In genomic region chr16:72828381-72828780, GRCm38 (mm10) we compare ENCODE assay signal across 27 mouse cellular contexts.
A peak's percentile ranks its signal among the peaks of the same experiment; 100 is the strongest.
DNase-seq lines count a peak whose midpoint lies in the region; ATAC-seq and TF ChIP-seq lines count a peak whose summit lies in the region.
"Had no signal": no experiment of that assay in that cellular context is flagged by ENCODE, and none has a peak within 500 bp of the region (broad histone marks: within the 10 kb centered on the region; RNA-seq: fewer than 3 reads in every experiment).

No protein-coding gene starts in this region.

- no peak for TF ChIP-seq CTCF in kidney, postnatal 0 days (IDR thresholded peaks at IDR 0.05; ENCODE audit: low read depth)
- TF ChIP-seq CTCF in embryonic fibroblast, embryonic 13.5 days (IDR thresholded peaks at IDR 0.05; ENCODE audit: borderline replicate concordance, insufficient read depth, low read length), result no peak

- H3K4me1 ChIP-seq in kidney, postnatal 0 days (replicated peaks; ENCODE audit: insufficient read depth, low read length), result 0 out of 2 replicates have a peak, but pooled peaks cover 11% of the 10 kb centered on the region
- H3K4me1 ChIP-seq in embryonic fibroblast, embryonic 13.5 days (ENCODE audit: control insufficient read depth, insufficient read depth, low read length), result peaks cover 5% of the 10 kb centered on the region
- H3K4me1 ChIP-seq: hindbrain, embryonic 15.5 days had no signal

- no peaks in the 10 kb centered on the region for H3K27me3 ChIP-seq in kidney, postnatal 0 days (ENCODE audit: insufficient read depth, low read length)
- no peaks in the 10 kb centered on the region for H3K27me3 ChIP-seq in myocyte (ENCODE audit: control insufficient read depth, insufficient read depth, insufficient read length)
- H3K27me3 ChIP-seq: CH12.LX; embryonic facial prominence, embryonic 15.5 days; hindbrain, embryonic 12.5 days; hindbrain, embryonic 15.5 days; Patski had no signal

- H3K27ac ChIP-seq in kidney, postnatal 0 days, result no peak overlapping the region
- H3K27ac ChIP-seq in embryonic fibroblast, embryonic 13.5 days (ENCODE audit: insufficient read depth, low read length), result 0 out of 2 replicates have a peak overlapping the region, but pooled peaks have one; percentile 31
- H3K27ac ChIP-seq: embryonic facial prominence, embryonic 15.5 days; gastrocnemius, adult 2 months; hindbrain, embryonic 12.5 days; hindbrain, embryonic 15.5 days had no signal

- H3K36me3 ChIP-seq in kidney, postnatal 0 days (ENCODE audit: insufficient read depth, low read length), result no peaks in the 10 kb centered on the region
- H3K36me3 ChIP-seq in myocyte (ENCODE audit: control insufficient read depth, insufficient read depth), result no peaks in the 10 kb centered on the region
- H3K36me3 ChIP-seq: embryonic facial prominence, embryonic 15.5 days; G1E; hindbrain, embryonic 12.5 days; hindbrain, embryonic 15.5 days had no signal

- no peak overlapping the region for H3K9ac ChIP-seq in kidney, postnatal 0 days (ENCODE audit: low read depth, low read length)
- H3K9ac ChIP-seq: embryonic facial prominence, embryonic 15.5 days; forebrain, postnatal 0 days; hindbrain, embryonic 12.5 days; hindbrain, embryonic 15.5 days had no signal

- no peaks in the 10 kb centered on the region for H3K79me2 ChIP-seq in myocyte (ENCODE audit: control insufficient read depth, insufficient read depth)

- no peak for TF ChIP-seq POLR2A in embryonic fibroblast, embryonic 13.5 days (IDR thresholded peaks at IDR 0.05; ENCODE audit: low read depth, low read length)
- no peak for TF ChIP-seq POLR2A in myocyte (IDR thresholded peaks at IDR 0.05; ENCODE audit: insufficient read length, low read depth)

- no peak overlapping the region for H3K4me2 ChIP-seq in kidney, postnatal 0 days (ENCODE audit: low read length)
- no peak overlapping the region for H3K4me2 ChIP-seq in myocyte (ENCODE audit: low read depth)
- H3K4me2 ChIP-seq: embryonic facial prominence, embryonic 15.5 days; heart, embryonic 11.5 days; hindbrain, embryonic 12.5 days; hindbrain, embryonic 15.5 days had no signal

- WGBS in kidney, postnatal 0 days, result 48% methylated on average over 8 of the region's 8 CpGs

- peak; percentile 50 for DNase-seq in embryo, embryonic 11 days
- DNase-seq in embryo, embryonic 9.5 days (ENCODE audit: extremely low spot score), result no peak
- peak; percentile 27 for DNase-seq in kidney, postnatal 0 days (ENCODE audit: low spot score)
- no peak for DNase-seq in kidney, postnatal 36 days
- no peak for DNase-seq in adipocyte (ENCODE audit: low spot score)
- DNase-seq: adrenal gland, adult 2 months; adrenal gland, postnatal 14 days; B cell, adult 2 months; cerebellum, adult 11 months; cerebellum, adult 2 months; cerebellum, adult 9-11 months; cerebellum, postnatal 25 days; forebrain, postnatal 0 days; gastrocnemius, adult 2 months; gastrocnemius, postnatal 14 days; heart, adult 11 months had no signal

- H3K4me3 ChIP-seq in kidney, postnatal 0 days (replicated peaks; ENCODE audit: low read depth, low read length), result no peak overlapping the region
- no peak overlapping the region for H3K4me3 ChIP-seq in embryonic fibroblast, embryonic 13.5 days (ENCODE audit: insufficient read depth, low read length)
- H3K4me3 ChIP-seq in myocyte, result no peak overlapping the region
- H3K4me3 ChIP-seq: embryonic facial prominence, embryonic 15.5 days; erythroblast, embryonic 14.5 days; gastrocnemius, adult 2 months; hindbrain, embryonic 12.5 days; hindbrain, embryonic 15.5 days had no signal

- ATAC-seq in kidney, postnatal 0 days (replicated peaks; ENCODE audit: low FRiP score, low read depth), result no peak
- ATAC-seq: forebrain, embryonic 14.5 days; forebrain, postnatal 0 days; Patski had no signal

- no peaks in the 10 kb centered on the region for H3K9me3 ChIP-seq in kidney, postnatal 0 days (replicated peaks; ENCODE audit: low read length)
- H3K9me3 ChIP-seq: embryonic facial prominence, embryonic 15.5 days; hindbrain, embryonic 12.5 days; hindbrain, embryonic 15.5 days had no signal

- H3ac ChIP-seq in myocyte (ENCODE audit: control insufficient read depth, insufficient read length), result no peak overlapping the region

TF ChIP-seq in myocyte, 11 proteins besides CTCF, POLR2A, EP300 and RAD21:
- TF ChIP-seq E2F4 (IDR thresholded peaks at IDR 0.05; ENCODE audit: insufficient read depth) (no peak), TCF12 (IDR thresholded peaks at IDR 0.05; ENCODE audit: insufficient read depth, poor library complexity, severe bottlenecking) (no peak), MYOD1 (IDR thresholded peaks at IDR 0.05; ENCODE audit: control insufficient read depth in 1 of 3, insufficient read length in 2 of 3, low read depth in 2 of 3) (peak in 2 of 3 experiments; percentile 33 to 36), MAX (IDR thresholded peaks at IDR 0.05; ENCODE audit: low read depth) (no peak), CEBPB (IDR thresholded peaks at IDR 0.05; ENCODE audit: insufficient read depth, poor library complexity, severe bottlenecking) (no peak)

Comparison
In these comparisons a context has a peak if more than half of its experiments do, and no peak if none do; other contexts are left out.
1. DNase-seq: peak in embryo, embryonic 11 days (single experiment) and kidney, postnatal 0 days (single experiment); none in embryo, embryonic 9.5 days (single experiment), kidney, postnatal 36 days (0 of 2) and adipocyte (single experiment).